Mouse (Mus musculus) spleen, postnatal 4 days (tissue): ENCODE results near the gene Slc2a1.

Source experiments
- DNase-seq, 2 experiments: peaks; one replicate each; pipeline ENCODE4 v3.0.0; 2022; ENCODE audit warnings: low spot score in 2 of 2

Slc2a1 gene

DNA sequence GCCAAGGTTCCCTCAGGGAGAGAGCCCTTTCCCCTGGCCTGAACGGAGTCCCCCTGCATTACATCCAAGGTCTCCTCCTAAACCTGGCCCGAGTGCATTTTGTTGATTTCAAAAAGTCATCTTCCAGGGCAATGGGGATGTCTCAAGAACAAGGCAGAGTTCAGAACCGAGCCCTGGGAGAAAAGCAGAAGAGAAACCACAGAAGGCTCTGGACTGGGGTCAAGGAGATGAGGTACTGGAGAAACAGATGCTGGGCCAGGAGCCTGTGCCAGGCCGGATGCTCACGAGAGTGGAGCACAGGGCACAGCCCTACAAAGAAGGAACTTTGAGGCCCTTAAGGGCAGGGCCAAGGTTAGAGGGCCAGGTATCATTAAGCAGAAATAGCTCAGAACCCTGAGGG lies 69.2 kb downstream of the Slc2a1 start:
- DNase-seq: no peak

GRCm38 (mm10) chr4:119178331-119178730 lies 69.8 kb downstream of the Slc2a1 start:
- DNase-seq: no peak

DNA sequence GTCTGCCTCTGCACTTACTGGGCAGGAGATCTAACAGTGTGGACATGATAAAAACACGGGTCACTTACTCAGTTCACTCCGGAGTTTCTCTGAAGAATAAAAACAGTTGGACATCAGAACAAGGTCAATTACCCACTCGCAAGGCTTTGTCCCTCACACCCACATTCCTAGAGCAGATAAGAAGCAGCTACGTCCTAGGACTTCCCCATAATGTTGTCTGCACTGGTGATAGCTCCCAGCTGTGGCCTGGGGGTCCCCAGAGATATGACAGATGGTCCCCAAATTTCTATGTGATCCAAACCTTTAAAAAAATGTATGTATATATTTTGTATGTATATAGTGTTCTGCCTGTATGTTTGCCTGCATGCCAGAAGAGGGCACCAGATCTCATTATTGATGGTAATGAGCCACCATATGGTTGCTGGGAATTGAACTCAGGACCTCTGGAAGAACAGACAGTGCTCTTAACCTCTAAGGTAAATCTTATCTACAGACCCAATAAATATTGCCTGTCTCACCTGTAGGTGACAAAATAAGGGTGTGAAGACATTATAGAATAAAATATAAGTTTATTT lies 71.7 kb downstream of the Slc2a1 start:
- DNase-seq: no peak

- no peak for DNase-seq
These were observed 72.9 kb downstream of the Slc2a1 start for GRCm38 (mm10) chr4:119181456-119181855.

DNA sequence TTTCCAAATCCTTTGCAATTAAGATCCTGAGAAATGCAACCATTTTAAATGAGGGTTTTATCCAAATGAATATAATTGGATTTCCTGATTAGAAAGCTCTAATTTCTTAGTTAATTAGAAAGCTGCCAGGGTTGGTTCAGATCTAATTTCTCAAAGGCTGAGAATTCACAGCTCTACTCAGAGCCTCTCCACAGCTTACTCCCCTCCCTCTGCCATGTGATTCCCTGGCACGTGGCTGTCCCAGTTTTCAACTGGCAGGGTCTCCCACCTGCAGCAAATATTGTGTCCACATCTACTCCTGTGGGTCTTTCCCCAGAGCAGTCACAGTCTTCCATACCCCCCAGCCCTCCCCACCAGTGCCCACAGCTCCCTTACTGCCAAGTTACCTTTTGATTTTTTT lies 75.0 kb downstream of the Slc2a1 start:
- no peak for DNase-seq

DNA sequence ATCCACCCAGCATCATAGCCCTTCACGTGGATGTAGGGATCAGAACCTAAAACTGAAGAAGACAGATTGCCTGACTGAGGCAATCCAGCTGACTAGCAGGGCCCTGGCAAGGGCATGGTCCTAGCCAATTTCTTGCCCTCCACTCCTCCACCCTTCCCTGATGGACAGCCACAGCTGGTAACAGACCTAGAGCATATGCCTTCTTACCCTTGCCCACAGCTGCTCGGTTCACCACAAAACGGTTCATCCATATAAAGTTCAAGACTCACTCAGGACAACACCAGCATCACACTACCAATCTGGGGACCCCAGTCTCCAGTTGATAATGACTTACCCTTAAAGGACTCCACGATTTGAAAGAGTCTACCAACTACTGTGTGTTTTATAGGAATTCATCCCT lies 77.3 kb downstream of the Slc2a1 start:
- DNase-seq: no peak
